Mouse (Mus musculus): ENCODE results near the gene Adamts9.

- TF ChIP-seq CTCF (IDR thresholded peaks at IDR 0.05; ENCODE audit: low read depth, low read length) = no peak
- no peak for TF ChIP-seq POLR2A (IDR thresholded peaks at IDR 0.05; ENCODE audit: extremely low read depth, insufficient read depth, low read length)
Measured at GRCm38 (mm10) chr6:92875340-92875739, 68.0 kb downstream of the Adamts9 start.
